Mouse (Mus musculus) B cell, adult 2 months (primary cell): ENCODE results near the gene Ddt.

ENCODE experiments used
- DNase-seq, 2 experiments: peaks; one replicate each; pipeline ENCODE4 v3.0.0; 2022

The Ddt gene

GRCm38 (mm10) chr10:75772795-75773664, at the start of gene Ddt:
Ddt (minus strand) TSS chr10:75773414.
- peak; percentile 81 for DNase-seq

- DNase-seq: no peak
Observed at GRCm38 (mm10) chr10:75822443-75822842, 49.2 kb upstream of the Ddt start, which contains the start of gene Gstt4. Gstt4 (minus strand) TSS chr10:75822543.

GRCm38 (mm10) chr10:75819882-75820281, 46.7 kb upstream of the Ddt start:
- no peak for DNase-seq

- DNase-seq: no peak
Observed at GRCm38 (mm10) chr10:75818641-75819040, 45.4 kb upstream of the Ddt start.

GRCm38 (mm10) chr10:75804217-75804616, 31.0 kb upstream of the Ddt start:
- DNase-seq: no peak

- DNase-seq: peak; percentile 38 to 48
Observed at GRCm38 (mm10) chr10:75798176-75798696, 25.0 kb upstream of the Ddt start, which contains the start of gene Gstt1. Gstt1 (minus strand) TSS chr10:75798584.

- DNase-seq: peak; percentile 25 to 30
Observed at GRCm38 (mm10) chr10:75797619-75798175, 24.5 kb upstream of the Ddt start.

- no peak for DNase-seq
Observed at GRCm38 (mm10) chr10:75796731-75797516, 23.7 kb upstream of the Ddt start.

- DNase-seq: no peak
Observed at GRCm38 (mm10) chr10:75794880-75795279, 21.7 kb upstream of the Ddt start.

GRCm38 (mm10) chr10:75790773-75791172, 17.6 kb upstream of the Ddt start:
- no peak for DNase-seq

GRCm38 (mm10) chr10:75789841-75790240, 16.6 kb upstream of the Ddt start:
- DNase-seq: no peak

- DNase-seq: no peak
Observed at GRCm38 (mm10) chr10:75789081-75789735, 16.0 kb upstream of the Ddt start.

- no peak for DNase-seq
Observed at GRCm38 (mm10) chr10:75788277-75788676, 15.1 kb upstream of the Ddt start.

GRCm38 (mm10) chr10:75785442-75785841, 12.2 kb upstream of the Ddt start:
- no peak for DNase-seq

GRCm38 (mm10) chr10:75780769-75781578, 7.8 kb upstream of the Ddt start, which contains the start of the genes Gm20441 and Gstt3:
Gm20441 (minus strand) TSS chr10:75780954.
Gstt3 (minus strand) TSS chr10:75781414.
- DNase-seq: peak; percentile 39 to 44

- no peak for DNase-seq
Observed at GRCm38 (mm10) chr10:75779206-75780174, 6.3 kb upstream of the Ddt start.

- DNase-seq: no peak
Observed at GRCm38 (mm10) chr10:75777885-75778284, 4.7 kb upstream of the Ddt start.

- DNase-seq: no peak
Observed at GRCm38 (mm10) chr10:75776562-75776961, 3.3 kb upstream of the Ddt start.

- DNase-seq: no peak
Observed at GRCm38 (mm10) chr10:75774587-75774986, 1.4 kb upstream of the Ddt start.

- DNase-seq: no peak
Observed at GRCm38 (mm10) chr10:75774102-75774501, 888 bp upstream of the Ddt start.
